Mouse (Mus musculus): ENCODE measurements around the gene Ankrd34c. TPM values are rescaled to one million over a fixed set of nuclear protein-coding genes. Genes with fewer than 3 reads are reported as not detected.
A peak's percentile ranks its signal among the peaks of the same experiment; 100 is the strongest.

Ankrd34c gene
- total and polyA plus RNA-seq, 3 experiments: not detected

- dilution Hi-C loops (cut with MboI; ENCODE audit: extremely low pct_ligation_motif_present, extremely low pct_unique_long_range_greater_than_20kb, low sequenced_read_pairs): no loop called here
- Histone ChIP-seq H3K27me3 (replicated peaks) (no peaks in the 10 kb centered on the region), H3K4me1 (ENCODE audit: control insufficient read depth in 1 of 2, insufficient read depth in 2 of 2) (peaks cover 14 to 52% of the 10 kb centered on the region in 2 experiments), H3K4me2 (ENCODE audit: insufficient read depth, low read depth, poor library complexity, severe bottlenecking) (peak overlapping the region; percentile 63; the same call in 1 of the 2 replicates), H3K9ac (ENCODE audit: insufficient read depth, low read depth) (peak overlapping the region; percentile 71), H3K36me3 (replicated peaks in 1 of 2; ENCODE audit: control insufficient read depth in 1 of 2, insufficient read depth in 1 of 2, low read length in 1 of 2) (peaks cover 6 to 21% of the 10 kb centered on the region in 2 experiments), H3K79me2 (replicated peaks; ENCODE audit: control insufficient read depth, extremely low read depth, insufficient read depth, poor library complexity, severe bottlenecking) (no peaks in the 10 kb centered on the region), H3K4me3 (replicated peaks in 1 of 3; ENCODE audit: low read depth in 2 of 3, low read length in 2 of 3, poor library complexity in 1 of 3) (peak overlapping the region; percentile 59 to 70 (median 69)), H3K9me3 (replicated peaks; ENCODE audit: low read length) (no peaks in the 10 kb centered on the region), H3K27ac (ENCODE audit: insufficient read depth, low read depth) (no peak overlapping the region)
- no peak for DNase-seq (ENCODE audit: extremely low read depth)
- no peak for TF ChIP-seq USF1 (IDR thresholded peaks at IDR 0.05; ENCODE audit: low read depth, low read length)
- TF ChIP-seq PAX5 (IDR thresholded peaks at IDR 0.05; ENCODE audit: low read length): no peak
- in situ Hi-C loops (cut with MboI; ENCODE audit: low pct_ligation_motif_present, low pct_unique_long_range_greater_than_20kb, low sequenced_read_pairs): no loop called here
Measured at GRCm38 (mm10) chr9:89705197-89705533, 33.1 kb downstream of the Ankrd34c start.

- Histone ChIP-seq H3K9ac (ENCODE audit: insufficient read depth, low read depth) (peak within 1 kb of the TSS; percentile 81), H3K4me2 (ENCODE audit: insufficient read depth, low read depth, poor library complexity, severe bottlenecking) (peak within 1 kb of the TSS; percentile 65), H3K27me3 (replicated peaks) (no peaks in the 10 kb centered on the region), H3K4me3 (replicated peaks in 1 of 3; ENCODE audit: low read depth in 2 of 3, low read length in 2 of 3, poor library complexity in 1 of 3) (peak within 1 kb of the TSS; percentile 59 to 90 (median 70)), H3K4me1 (ENCODE audit: control insufficient read depth in 1 of 2, insufficient read depth in 2 of 2) (peaks cover 14 to 52% of the 10 kb centered on the region in 2 experiments), H3K9me3 (replicated peaks; ENCODE audit: low read length) (no peaks in the 10 kb centered on the region), H3K36me3 (replicated peaks in 1 of 2; ENCODE audit: control insufficient read depth in 1 of 2, insufficient read depth in 1 of 2, low read length in 1 of 2) (peaks cover 10 to 28% of the 10 kb centered on the region in 2 experiments), H3K27ac (ENCODE audit: insufficient read depth, low read depth) (peak within 1 kb of the TSS; percentile 71), H3K79me2 (replicated peaks; ENCODE audit: control insufficient read depth, extremely low read depth, insufficient read depth, poor library complexity, severe bottlenecking) (no peaks in the 10 kb centered on the region)
- dilution Hi-C loops (cut with MboI; ENCODE audit: extremely low pct_ligation_motif_present, extremely low pct_unique_long_range_greater_than_20kb, low sequenced_read_pairs) (no loop called here), in situ Hi-C loops (cut with MboI; ENCODE audit: low pct_ligation_motif_present, low pct_unique_long_range_greater_than_20kb, low sequenced_read_pairs) (no loop called here)
- peak; percentile 93 for DNase-seq (ENCODE audit: extremely low read depth)
- TF ChIP-seq ETS1 (conservative IDR thresholded peaks at IDR 0.05; ENCODE audit: low read depth, low read length) (peak; percentile 28; the same call in 1 of the 2 replicates), RCOR1 (conservative IDR thresholded peaks at IDR 0.05; ENCODE audit: low read depth, low read length) (no peak), E2F4 (IDR thresholded peaks at IDR 0.05; ENCODE audit: insufficient replicate concordance, low read depth, low read length) (peak; percentile 68; the same call in 1 of the 2 replicates), ZMIZ1 (IDR thresholded peaks at IDR 0.05; ENCODE audit: low read depth, low read length) (peak; percentile 72; the same call in 1 of the 2 replicates), KAT2A (IDR thresholded peaks at IDR 0.05; ENCODE audit: insufficient replicate concordance, low read length) (0 out of 2 replicates have a peak, but pooled peaks have one; percentile 53), MEF2A (IDR thresholded peaks at IDR 0.05; ENCODE audit: borderline replicate concordance, low read depth, low read length) (peak; percentile 31; the same call in 1 of the 2 replicates), CHD1 (IDR thresholded peaks at IDR 0.05; ENCODE audit: low read depth, low read length) (no peak), GABPA (IDR thresholded peaks at IDR 0.05; ENCODE audit: insufficient replicate concordance, low read depth, low read length) (no peak), CTCF (conservative IDR thresholded peaks at IDR 0.05 in 1 of 2, IDR thresholded peaks at IDR 0.05 in 1 of 2; ENCODE audit: low read depth in 2 of 2, low read length in 2 of 2) (peak in 1 of 2 experiments; percentile 79; a peak in 2 of 4 replicates), HCFC1 (IDR thresholded peaks at IDR 0.05; ENCODE audit: low read depth, low read length) (peak; percentile 70), USF1 (IDR thresholded peaks at IDR 0.05; ENCODE audit: low read depth, low read length) (no peak), MXI1 (IDR thresholded peaks at IDR 0.05; ENCODE audit: low read depth, low read length) (peak; percentile 61; the same call in 1 of the 2 replicates), ZKSCAN1 (IDR thresholded peaks at IDR 0.05; ENCODE audit: borderline replicate concordance, low read depth, low read length) (no peak), POLR2A (IDR thresholded peaks at IDR 0.05; ENCODE audit: low read depth, low read length) (peak; percentile 92), EP300 (IDR thresholded peaks at IDR 0.05; ENCODE audit: low read length) (no peak), PAX5 (IDR thresholded peaks at IDR 0.05; ENCODE audit: low read length) (no peak), ELF1 (IDR thresholded peaks at IDR 0.05; ENCODE audit: low read depth, low read length) (peak; percentile 98), UBTF (IDR thresholded peaks at IDR 0.05; ENCODE audit: low read depth, low read length) (no peak), SMC3 (IDR thresholded peaks at IDR 0.05; ENCODE audit: low read depth, low read length) (peak; percentile 34), MAFK (IDR thresholded peaks at IDR 0.05; ENCODE audit: insufficient replicate concordance, low read length) (no peak), MYC (IDR thresholded peaks at IDR 0.05; ENCODE audit: low read depth, low read length) (peak; percentile 80), TBP (conservative IDR thresholded peaks at IDR 0.05; ENCODE audit: low read depth, low read length) (no peak; the same call in 1 of the 2 replicates), JUN (IDR thresholded peaks at IDR 0.05; ENCODE audit: insufficient read depth, low read depth, low read length) (no peak), JUND (conservative IDR thresholded peaks at IDR 0.05; ENCODE audit: low read depth, low read length) (no peak), CHD2 (IDR thresholded peaks at IDR 0.05; ENCODE audit: low read length) (no peak), TCF12 (IDR thresholded peaks at IDR 0.05; ENCODE audit: low read depth, low read length) (peak; percentile 74), MAX (IDR thresholded peaks at IDR 0.05; ENCODE audit: low read length) (peak; percentile 94), RAD21 (IDR thresholded peaks at IDR 0.05; ENCODE audit: low read depth, low read length) (peak; percentile 54), MAZ (IDR thresholded peaks at IDR 0.05; ENCODE audit: low read depth, low read length) (peak; percentile 90), NELFE (IDR thresholded peaks at IDR 0.05; ENCODE audit: low read depth, low read length) (peak; percentile 85)
Measured at GRCm38 (mm10) chr9:89704265-89705196, 33.7 kb downstream of the Ankrd34c start, which contains the start of gene Tmed3. Gene Tmed3 (minus strand): TSS chr9:89705068.

Measured in CH12.LX (cell line).